Mouse (Mus musculus): ENCODE results near the gene Cox6a1.
A peak's percentile ranks its signal among the peaks of the same experiment; 100 is the strongest.

Cox6a1 gene

GRCm38 (mm10) chr5:115300792-115301614, 47.8 kb downstream of the Cox6a1 start, which contains the start of gene Dynll1:
TSS of gene Dynll1 (minus strand) at chr5:115300999.
- peak; percentile 100 for DNase-seq (ENCODE audit: low spot score in 2 of 2)

- DNase-seq (ENCODE audit: low spot score in 2 of 2), result peak; percentile 36 to 48
Measured at GRCm38 (mm10) chr5:115300035-115300744, 48.6 kb downstream of the Cox6a1 start.

- no peak for DNase-seq (ENCODE audit: low spot score in 2 of 2)
Measured at GRCm38 (mm10) chr5:115296347-115296746, 52.4 kb downstream of the Cox6a1 start.

Data from urinary bladder, postnatal 36 days (tissue).